Mouse (Mus musculus) bone marrow, adult 2 months (tissue): Measurements from ENCODE around the gene Ybey.

Experiments
- CTCF ChIP-seq: fragments of 200-500 bp; IDR thresholded peaks from 2 replicates; pipeline ENCODE4 v1.5.1; 2011; ENCODE audit warnings: low read length, control low read depth; ENCODE audit not compliant: control insufficient read depth, insufficient read depth
- POLR2A ChIP-seq: fragments of 200-500 bp; IDR thresholded peaks from 2 replicates; pipeline ENCODE4 v1.6.1; 2011; ENCODE audit warnings: low read depth, mild to moderate bottlenecking, control low read depth, low read length, borderline replicate concordance; ENCODE audit not compliant: control insufficient read depth

GRCm38 (mm10) chr10:76489205-76489604, 20.3 kb upstream of the Ybey start:
- TF ChIP-seq CTCF (no peak), POLR2A (no peak)
